Mouse (Mus musculus): Measurements from ENCODE around the gene Uck1. TPM values are rescaled to one million over a fixed set of nuclear protein-coding genes. Genes with fewer than 3 reads are reported as not detected.

Gene Uck1
- polyA plus RNA-seq, 1 experiment from 2014 or later: 33.3 TPM

GRCm38 (mm10) chr2:32254563-32254962 is 5.4 kb downstream of the Uck1 start:
- Histone ChIP-seq H3K4me1 (ENCODE audit: insufficient read depth) (peaks cover 11% of the 10 kb centered on the region), H3K27me3 (ENCODE audit: insufficient read depth, low read length) (no peaks in the 10 kb centered on the region), H3K9ac (replicated peaks) (no peak overlapping the region), H3K36me3 (replicated peaks; ENCODE audit: insufficient read depth, low read length) (peaks cover 44% of the 10 kb centered on the region), H3K4me3 (ENCODE audit: low read depth, low read length) (no peak overlapping the region), H3K9me3 (ENCODE audit: low read length) (no peaks in the 10 kb centered on the region), H3K4me2 (ENCODE audit: low read depth, low read length) (no peak overlapping the region), H3K27ac (ENCODE audit: low read depth) (0 out of 2 replicates have a peak overlapping the region, but pooled peaks have one; percentile 6)
- TF ChIP-seq CTCF (IDR thresholded peaks at IDR 0.05; ENCODE audit: low read depth): no peak
- TF ChIP-seq EP300 (IDR thresholded peaks at IDR 0.05; ENCODE audit: low read depth): no peak
- DNase-seq (no peak), ATAC-seq (no peak)
- 80% methylated on average over 5 of the region's 5 CpGs for WGBS (ENCODE audit: insufficient replicate concordance)

- Histone ChIP-seq H3K27ac (ENCODE audit: low read depth) (no peak overlapping the region), H3K9me3 (ENCODE audit: low read length) (no peaks in the 10 kb centered on the region), H3K4me3 (ENCODE audit: low read depth, low read length) (no peak overlapping the region), H3K36me3 (replicated peaks; ENCODE audit: insufficient read depth, low read length) (peaks cover 50% of the 10 kb centered on the region), H3K9ac (replicated peaks) (no peak overlapping the region), H3K4me2 (ENCODE audit: low read depth, low read length) (no peak overlapping the region), H3K4me1 (ENCODE audit: insufficient read depth) (peaks cover 3% of the 10 kb centered on the region; the same call in 1 of the 2 replicates), H3K27me3 (ENCODE audit: insufficient read depth, low read length) (no peaks in the 10 kb centered on the region)
- no peak for TF ChIP-seq EP300 (IDR thresholded peaks at IDR 0.05; ENCODE audit: low read depth)
- WGBS (ENCODE audit: insufficient replicate concordance): 95% methylated on average over 1 of the region's 1 CpGs
- ATAC-seq: no peak
- no peak for DNase-seq
Measured at GRCm38 (mm10) chr2:32253352-32253751, 6.6 kb downstream of the Uck1 start.

DNA sequence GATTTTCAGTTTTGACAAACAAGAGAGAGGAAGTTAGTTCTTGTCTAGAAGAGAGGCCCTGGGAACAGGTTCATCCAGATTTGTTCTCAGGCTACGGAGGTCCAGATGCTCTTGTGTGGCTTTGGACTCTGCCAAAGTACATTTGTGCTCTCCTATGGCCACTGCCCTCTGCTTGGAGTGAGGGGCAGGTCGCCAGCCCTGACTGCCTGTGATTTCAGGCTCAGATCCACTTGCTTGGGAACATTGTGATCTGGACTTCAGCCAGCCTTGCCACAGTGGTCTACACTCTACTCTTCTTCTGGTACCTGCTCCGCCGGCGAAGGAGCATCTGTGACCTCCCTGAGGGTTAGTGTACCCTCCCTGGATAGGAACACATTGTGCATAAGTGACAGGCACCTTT is 7.3 kb downstream of the Uck1 start:
- Histone ChIP-seq H3K4me3 (ENCODE audit: low read depth, low read length) (no peak overlapping the region), H3K27me3 (ENCODE audit: insufficient read depth, low read length) (no peaks in the 10 kb centered on the region), H3K9me3 (ENCODE audit: low read length) (no peaks in the 10 kb centered on the region), H3K27ac (ENCODE audit: low read depth) (no peak overlapping the region), H3K9ac (replicated peaks) (no peak overlapping the region), H3K4me2 (ENCODE audit: low read depth, low read length) (no peak overlapping the region), H3K4me1 (ENCODE audit: insufficient read depth) (peaks cover 3% of the 10 kb centered on the region; the same call in 1 of the 2 replicates), H3K36me3 (replicated peaks; ENCODE audit: insufficient read depth, low read length) (peaks cover 50% of the 10 kb centered on the region)
- WGBS (ENCODE audit: insufficient replicate concordance): 81% methylated on average over 5 of the region's 5 CpGs
- no peak for ATAC-seq
- TF ChIP-seq CTCF (IDR thresholded peaks at IDR 0.05; ENCODE audit: low read depth): no peak
- TF ChIP-seq EP300 (IDR thresholded peaks at IDR 0.05; ENCODE audit: low read depth): no peak
- no peak for DNase-seq

GRCm38 (mm10) chr2:32251791-32252527 is 8.0 kb downstream of the Uck1 start:
- H3K36me3 ChIP-seq (replicated peaks; ENCODE audit: insufficient read depth, low read length): peaks cover 47% of the 10 kb centered on the region

DNA sequence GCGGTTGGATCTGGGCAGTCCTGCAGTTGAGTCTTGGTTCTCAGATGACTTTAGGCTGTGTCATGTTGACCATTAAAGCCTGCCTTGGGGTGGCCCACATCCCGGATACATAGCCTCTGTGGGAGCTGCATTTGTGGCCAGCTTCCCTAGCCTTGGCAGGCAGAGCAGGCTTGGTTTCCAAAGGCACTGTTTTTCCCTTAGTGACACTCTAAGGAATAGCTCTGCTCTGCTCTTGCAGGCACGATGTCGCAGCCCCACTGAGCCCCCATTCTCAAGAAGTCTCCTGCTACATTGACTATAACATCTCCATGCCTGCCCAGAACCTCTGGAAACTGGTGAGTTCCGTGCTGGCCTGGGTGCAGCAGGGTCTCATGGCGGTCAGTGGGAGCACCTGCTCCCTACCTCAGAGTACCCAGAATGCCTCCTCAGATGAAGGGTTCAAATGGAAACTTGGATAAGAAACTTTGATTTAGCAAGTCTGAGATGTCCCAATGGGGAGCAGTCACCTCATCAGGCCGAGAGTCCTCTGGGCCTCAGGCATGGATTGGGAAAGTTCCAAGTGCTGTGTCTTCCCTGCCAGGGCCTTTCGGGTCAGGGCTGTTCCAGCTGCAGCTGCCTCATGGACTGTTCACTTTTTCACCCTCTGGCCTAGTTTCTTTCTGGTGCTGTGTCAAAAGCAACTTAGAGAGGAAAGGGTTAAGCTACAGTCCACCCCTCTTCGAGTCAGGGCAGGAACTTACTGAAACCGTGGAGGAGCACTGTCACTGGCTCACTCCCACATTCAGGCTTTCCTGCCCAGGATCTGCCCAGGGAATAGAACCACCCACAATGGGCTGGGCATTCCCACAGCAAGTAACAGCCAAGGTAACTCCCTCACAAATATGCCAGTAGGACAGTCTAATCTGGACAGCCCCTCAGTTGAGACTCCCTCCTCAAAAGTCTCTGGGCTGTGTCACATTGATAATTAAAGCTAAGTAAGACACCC is 11.3 kb downstream of the Uck1 start:
- Histone ChIP-seq H3K9ac (replicated peaks) (no peak overlapping the region), H3K36me3 (replicated peaks; ENCODE audit: insufficient read depth, low read length) (peaks cover 46% of the 10 kb centered on the region), H3K4me2 (ENCODE audit: low read depth, low read length) (no peak overlapping the region), H3K4me1 (ENCODE audit: insufficient read depth) (no peaks in the 10 kb centered on the region), H3K9me3 (ENCODE audit: low read length) (no peaks in the 10 kb centered on the region), H3K27me3 (ENCODE audit: insufficient read depth, low read length) (no peaks in the 10 kb centered on the region), H3K27ac (ENCODE audit: low read depth) (no peak overlapping the region), H3K4me3 (ENCODE audit: low read depth, low read length) (no peak overlapping the region)
- no peak for TF ChIP-seq EP300 (IDR thresholded peaks at IDR 0.05; ENCODE audit: low read depth)
- no peak for TF ChIP-seq CTCF (IDR thresholded peaks at IDR 0.05; ENCODE audit: low read depth)
- no peak for DNase-seq
- no peak for ATAC-seq
- 77% methylated on average over 10 of the region's 10 CpGs for WGBS (ENCODE audit: insufficient replicate concordance)

More at GRCm38 (mm10) chr2:32251791-32252527, 8.0 kb downstream of the Uck1 start:
- ATAC-seq (peak; percentile 30), DNase-seq (no peak)
- H3K27me3 ChIP-seq (ENCODE audit: insufficient read depth, low read length): no peaks in the 10 kb centered on the region
- H3K4me2 ChIP-seq (ENCODE audit: low read depth, low read length): no peak overlapping the region
- H3K4me3 ChIP-seq (ENCODE audit: low read depth, low read length): no peak overlapping the region
- 72% methylated on average over 12 of the region's 12 CpGs for WGBS (ENCODE audit: insufficient replicate concordance)
- H3K4me1 ChIP-seq (ENCODE audit: insufficient read depth): peaks cover under 1% of the 10 kb centered on the region; the same call in 1 of the 2 replicates
- no peaks in the 10 kb centered on the region for H3K9me3 ChIP-seq (ENCODE audit: low read length)
- no peak overlapping the region for H3K9ac ChIP-seq (replicated peaks)
- TF ChIP-seq EP300 (IDR thresholded peaks at IDR 0.05; ENCODE audit: low read depth) (no peak), CTCF (IDR thresholded peaks at IDR 0.05; ENCODE audit: low read depth) (no peak)
- H3K27ac ChIP-seq (ENCODE audit: low read depth): no peak overlapping the region

GRCm38 (mm10) chr2:32246741-32247140 is 13.2 kb downstream of the Uck1 start:
- no peak overlapping the region for H3K4me3 ChIP-seq (ENCODE audit: low read depth, low read length)
- H3K4me2 ChIP-seq (ENCODE audit: low read depth, low read length): no peak overlapping the region
- no peaks in the 10 kb centered on the region for H3K4me1 ChIP-seq (ENCODE audit: insufficient read depth)
- TF ChIP-seq CTCF (IDR thresholded peaks at IDR 0.05; ENCODE audit: low read depth): no peak
- TF ChIP-seq EP300 (IDR thresholded peaks at IDR 0.05; ENCODE audit: low read depth): no peak
- DNase-seq (no peak), ATAC-seq (no peak)
- no peak overlapping the region for H3K9ac ChIP-seq (replicated peaks)
- no peaks in the 10 kb centered on the region for H3K9me3 ChIP-seq (ENCODE audit: low read length)
- H3K27me3 ChIP-seq (ENCODE audit: insufficient read depth, low read length): no peaks in the 10 kb centered on the region
- H3K27ac ChIP-seq (ENCODE audit: low read depth): no peak overlapping the region
- 74% methylated on average over 4 of the region's 4 CpGs for WGBS (ENCODE audit: insufficient replicate concordance)
- peaks cover 35% of the 10 kb centered on the region for H3K36me3 ChIP-seq (replicated peaks; ENCODE audit: insufficient read depth, low read length)
